Mouse (Mus musculus) CD4-positive, CD25-positive, alpha-beta regulatory T cell, adult 2 months (primary cell): ENCODE data around the gene Gtsf1.
A peak's percentile ranks its signal among the peaks of the same experiment; 100 is the strongest.

Source experiments
- DNase-seq: peaks from one replicate; pipeline ENCODE4 v3.0.0-alpha.2; 2012; ENCODE audit warnings: low read depth, low spot score

Gtsf1 gene

DNA sequence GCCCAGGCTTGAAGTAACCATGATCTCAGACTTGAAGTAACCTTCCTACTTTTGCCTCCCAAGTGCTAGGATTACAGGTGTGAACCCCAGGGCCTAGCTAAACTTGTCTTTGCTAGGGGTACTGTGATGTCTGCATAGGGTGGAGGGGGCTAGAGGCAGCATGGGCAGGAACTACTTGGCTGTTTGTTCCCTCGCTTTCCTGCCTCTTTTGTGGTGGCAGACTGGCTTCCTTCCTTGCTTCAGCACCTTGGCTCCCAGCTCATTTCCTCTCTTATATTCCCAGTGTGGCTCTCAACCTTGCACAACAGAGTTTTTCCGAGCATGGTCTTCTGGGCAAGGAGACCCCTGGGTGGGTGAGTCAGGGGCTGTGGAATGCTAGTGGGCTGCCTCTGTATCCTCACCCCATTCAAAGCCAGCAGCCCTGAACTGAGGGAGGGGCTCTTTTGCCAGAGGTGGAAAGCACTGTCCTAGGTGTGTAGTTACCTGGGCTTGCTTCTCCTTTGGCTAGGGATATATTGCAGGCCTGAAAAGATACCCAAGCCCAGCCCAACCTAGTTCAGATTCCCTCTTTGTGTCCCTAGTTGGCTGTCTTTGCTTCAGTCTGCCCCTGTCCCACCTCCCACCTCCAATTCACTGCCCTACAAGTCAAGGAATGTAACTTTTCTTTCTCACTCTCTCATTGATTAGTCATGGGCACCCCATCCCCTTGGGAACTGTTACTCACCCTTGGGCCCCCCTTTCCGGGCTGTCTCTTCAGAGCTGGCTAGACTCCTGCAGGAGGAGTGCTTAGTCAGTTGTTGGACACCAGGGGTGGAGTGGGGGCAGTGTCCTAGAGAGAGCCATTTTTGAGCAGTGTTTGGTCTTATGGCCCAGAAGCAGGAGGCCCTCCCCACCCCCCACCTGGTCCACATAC is 52.3 kb downstream of the Gtsf1 start:
- DNase-seq, result no peak

DNA sequence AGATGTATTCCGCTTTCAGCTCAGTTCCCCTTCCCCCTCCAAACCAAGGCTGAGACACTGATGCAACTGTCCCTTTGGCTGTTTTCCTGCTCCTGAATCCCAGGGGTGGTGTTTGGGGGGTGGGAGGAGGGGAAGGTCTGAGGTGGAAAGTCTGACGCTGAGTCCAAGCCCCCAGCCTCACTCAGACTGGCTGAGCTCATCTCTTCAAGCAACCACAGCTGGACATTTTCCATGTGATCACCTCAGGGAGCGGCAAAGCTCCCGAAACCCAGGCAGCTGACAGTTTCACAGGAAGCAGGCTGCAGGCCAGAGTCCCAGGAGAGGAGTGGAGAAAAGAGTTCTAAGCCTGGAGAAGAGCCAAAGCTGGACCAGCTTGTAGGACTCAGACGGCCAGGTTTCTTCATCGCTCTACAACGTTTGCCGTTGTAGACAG is 53.4 kb downstream of the Gtsf1 start:
- DNase-seq, result no peak

GRCm38 (mm10) chr15:103375112-103375800 is 55.0 kb downstream of the Gtsf1 start:
- no peak for DNase-seq

GRCm38 (mm10) chr15:103372461-103372860 is 57.8 kb downstream of the Gtsf1 start:
- DNase-seq, result no peak

- no peak for DNase-seq
These were observed 58.5 kb downstream of the Gtsf1 start for GRCm38 (mm10) chr15:103371741-103372140.

- DNase-seq, result no peak
These were observed 59.1 kb downstream of the Gtsf1 start for GRCm38 (mm10) chr15:103371208-103371607.

GRCm38 (mm10) chr15:103370462-103370861 is 59.8 kb downstream of the Gtsf1 start:
- no peak for DNase-seq

GRCm38 (mm10) chr15:103369123-103369522 is 61.1 kb downstream of the Gtsf1 start:
- no peak for DNase-seq

- no peak for DNase-seq
These were observed 61.9 kb downstream of the Gtsf1 start for GRCm38 (mm10) chr15:103368179-103368940.

- DNase-seq, result peak; percentile 51
These were observed 63.7 kb downstream of the Gtsf1 start, which contains the start of gene Itga5 for GRCm38 (mm10) chr15:103366376-103367149. Gene Itga5, minus strand, starts transcription at chr15:103366763.

DNA sequence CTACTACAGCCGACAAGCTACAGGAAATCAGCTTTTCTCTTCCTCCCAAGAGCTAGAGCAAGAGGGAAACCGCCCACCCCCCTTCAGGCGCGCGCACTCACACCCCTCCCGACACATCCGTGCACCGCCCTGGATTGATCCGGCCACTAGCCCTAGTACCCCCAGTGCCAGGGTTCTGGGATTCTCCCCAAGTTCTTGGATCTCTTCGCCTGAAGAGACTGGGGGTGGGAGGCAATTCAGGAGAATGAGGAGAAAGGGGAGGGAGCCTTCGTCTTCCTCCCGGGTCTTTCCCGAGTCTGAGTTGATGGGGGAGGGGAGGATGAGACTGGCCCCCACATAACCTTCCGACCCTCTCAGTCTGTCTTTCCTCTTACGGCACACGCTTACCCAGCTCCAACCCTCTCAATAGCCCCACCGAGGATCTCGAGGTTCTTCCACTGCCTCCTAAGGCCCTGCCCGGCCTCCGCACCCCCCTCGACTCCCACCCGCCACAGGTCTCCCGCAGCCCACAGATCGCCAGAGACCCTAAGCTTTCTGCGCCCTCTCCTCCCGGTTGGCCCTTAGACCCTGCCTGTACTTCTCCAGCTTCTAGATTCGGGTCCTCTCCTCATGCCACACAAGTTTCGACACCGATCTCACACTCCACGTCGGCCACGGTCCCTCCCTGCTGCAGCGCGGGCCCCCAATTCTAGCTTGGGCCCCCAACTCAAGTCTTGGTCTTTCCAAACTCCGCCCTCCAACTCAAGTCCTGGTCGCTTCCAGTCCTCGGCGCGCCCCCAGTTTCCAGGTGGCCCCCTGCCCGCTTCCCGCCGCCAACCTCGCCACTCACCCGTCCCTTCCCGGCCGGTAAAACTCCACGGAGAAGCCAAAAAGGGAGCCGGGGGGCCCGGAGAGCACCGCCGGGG is 64.5 kb downstream of the Gtsf1 start:
- DNase-seq, result peak; percentile 70

GRCm38 (mm10) chr15:103364761-103365160 is 65.5 kb downstream of the Gtsf1 start:
- DNase-seq, result no peak

GRCm38 (mm10) chr15:103363809-103364208 is 66.5 kb downstream of the Gtsf1 start:
- DNase-seq, result no peak

DNA sequence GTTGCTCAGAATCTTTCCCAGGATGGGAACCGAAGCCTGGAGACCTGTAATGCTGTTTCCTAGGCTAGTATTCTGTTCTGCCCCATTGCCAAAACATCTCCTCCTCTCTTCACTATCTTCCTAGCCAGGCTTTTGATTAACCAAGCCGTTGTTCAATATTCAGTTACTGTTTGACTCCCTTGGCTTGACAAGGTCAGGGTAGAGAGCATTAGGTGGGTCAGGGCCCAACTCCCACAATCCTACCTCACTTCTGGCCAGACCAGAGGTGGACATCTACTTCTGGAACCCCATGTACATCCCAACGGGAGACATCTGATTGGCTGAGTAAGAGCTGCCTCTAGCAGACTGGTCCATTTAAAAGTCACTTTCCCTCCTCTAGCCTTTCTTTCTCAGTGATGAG is 67.3 kb downstream of the Gtsf1 start:
- no peak for DNase-seq

GRCm38 (mm10) chr15:103362333-103362732 is 67.9 kb downstream of the Gtsf1 start:
- DNase-seq, result no peak

DNA sequence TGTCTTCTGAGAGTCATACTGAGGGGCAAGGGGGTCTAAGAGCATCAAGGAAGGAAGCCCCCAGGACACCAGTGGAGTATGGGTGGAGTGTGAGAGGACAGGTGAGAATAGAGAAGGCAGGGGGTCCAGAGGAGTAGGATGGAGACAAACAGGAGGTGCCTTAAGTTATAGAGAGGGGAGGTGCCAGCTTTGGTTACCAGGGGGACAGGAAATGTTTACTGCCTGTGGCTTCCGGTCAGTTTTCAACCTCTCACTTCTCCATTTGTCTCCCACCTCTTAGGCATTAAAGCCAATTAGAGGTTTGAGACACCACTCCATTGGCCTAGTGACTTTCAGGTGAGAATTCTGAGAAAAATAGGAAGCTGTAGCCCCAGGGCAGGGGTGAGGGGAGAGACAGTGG is 69.0 kb downstream of the Gtsf1 start:
- no peak for DNase-seq

DNA sequence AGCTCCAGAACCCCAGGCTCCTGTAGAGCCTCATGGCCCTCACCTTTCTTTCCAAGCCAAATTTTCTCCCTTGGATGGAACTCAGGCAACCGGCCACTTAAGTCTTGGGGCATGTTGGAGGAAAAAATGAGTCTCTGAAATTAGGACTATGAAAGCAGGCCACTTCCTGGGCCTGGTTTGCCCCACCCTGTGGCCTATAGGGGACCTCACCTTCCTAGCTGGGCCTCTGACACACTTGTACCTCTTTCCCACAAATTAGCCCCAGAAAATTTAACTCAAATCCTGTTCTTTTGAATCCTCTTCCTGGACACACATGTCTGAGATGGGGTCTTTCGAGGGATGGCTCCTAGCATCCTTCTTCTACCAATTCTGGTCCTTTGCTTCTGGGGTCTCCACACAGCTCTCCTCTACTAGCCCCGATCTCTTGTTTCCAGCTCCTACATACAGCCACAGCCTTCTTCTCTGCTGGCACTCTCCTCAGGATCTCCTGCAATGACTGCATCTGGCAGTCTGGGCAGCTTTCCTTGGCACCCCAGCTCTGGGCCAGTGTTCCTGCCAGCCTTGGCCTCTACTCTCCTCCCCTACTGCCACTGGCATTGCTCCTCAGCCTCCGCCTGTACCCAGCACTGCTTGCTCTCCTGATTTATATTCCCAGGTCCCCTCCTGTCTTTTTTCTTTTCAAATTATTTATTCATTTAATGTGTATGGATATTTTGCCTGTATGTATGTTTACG is 70.2 kb downstream of the Gtsf1 start:
- DNase-seq, result no peak

- no peak for DNase-seq
These were observed 71.2 kb downstream of the Gtsf1 start for GRCm38 (mm10) chr15:103359122-103359510.
